Mouse (Mus musculus): ENCODE data around the gene Ubash3a.

The Ubash3a gene

DNA sequence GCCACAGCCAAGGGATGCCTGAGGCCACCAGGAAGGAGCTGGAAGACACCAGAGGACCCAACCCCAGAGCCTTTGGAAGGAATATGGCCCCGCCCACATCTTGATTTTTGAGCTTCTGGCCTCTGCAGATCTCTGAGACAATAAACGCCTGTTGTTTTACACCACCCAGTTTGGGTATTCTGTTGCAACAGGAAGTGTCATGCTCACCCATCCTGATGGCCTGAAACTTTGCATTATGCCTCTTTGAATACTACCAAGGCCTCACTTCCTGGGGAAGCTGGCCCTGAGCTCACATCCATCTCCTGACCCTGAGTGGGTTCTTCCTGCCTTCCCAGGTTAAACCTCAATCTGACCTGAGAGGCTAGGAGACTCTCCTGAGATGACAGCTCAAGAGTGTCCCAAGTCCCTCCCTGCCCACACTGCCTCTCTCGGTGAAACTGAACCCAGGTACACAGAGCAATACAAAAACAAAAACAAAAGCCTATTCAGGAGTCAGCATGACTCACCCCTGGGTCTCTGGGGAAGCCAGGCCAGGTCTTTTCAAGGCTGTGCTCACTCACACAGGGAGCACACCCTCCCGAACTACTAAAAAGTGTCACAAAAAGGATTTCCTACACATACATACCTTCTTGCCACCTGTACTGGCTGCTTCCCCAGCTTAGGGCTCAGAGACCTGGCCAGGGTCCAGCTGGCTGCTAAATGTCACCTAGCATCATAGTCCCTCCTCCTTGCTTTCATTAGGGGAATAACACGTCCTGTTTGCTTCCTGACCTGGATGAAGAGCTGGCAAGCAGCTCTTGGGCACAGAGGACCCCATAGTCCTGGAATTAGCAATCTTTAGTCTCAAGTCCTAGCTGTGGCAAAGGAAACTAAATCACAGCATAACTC lies 8.6 kb downstream of the Ubash3a start:
- DNase-seq (ENCODE audit: low spot score), result no peak

DNA sequence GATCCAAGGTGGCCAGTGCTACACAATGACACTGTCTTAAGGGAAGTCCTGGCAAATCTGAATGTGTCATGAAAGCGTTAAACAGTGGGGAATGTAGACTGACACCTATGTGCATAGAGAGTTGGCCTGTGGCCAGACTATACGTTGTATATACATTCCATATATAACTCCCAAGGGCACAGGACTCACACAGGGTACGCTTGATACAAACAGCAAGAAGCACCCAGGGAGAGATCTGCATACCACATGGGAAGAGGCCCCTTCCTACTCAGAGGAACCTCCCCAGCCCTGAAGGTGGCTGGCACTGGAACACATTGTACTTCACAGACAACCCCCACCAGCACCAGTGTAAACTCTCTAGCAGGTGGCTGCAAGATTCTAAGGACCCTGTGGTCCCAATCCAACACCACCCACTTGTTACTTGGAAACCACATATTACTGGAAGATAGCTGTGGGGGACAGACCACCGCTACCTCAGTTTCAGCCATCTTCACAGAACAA lies 15.2 kb downstream of the Ubash3a start:
- DNase-seq (ENCODE audit: low spot score), result no peak

DNA sequence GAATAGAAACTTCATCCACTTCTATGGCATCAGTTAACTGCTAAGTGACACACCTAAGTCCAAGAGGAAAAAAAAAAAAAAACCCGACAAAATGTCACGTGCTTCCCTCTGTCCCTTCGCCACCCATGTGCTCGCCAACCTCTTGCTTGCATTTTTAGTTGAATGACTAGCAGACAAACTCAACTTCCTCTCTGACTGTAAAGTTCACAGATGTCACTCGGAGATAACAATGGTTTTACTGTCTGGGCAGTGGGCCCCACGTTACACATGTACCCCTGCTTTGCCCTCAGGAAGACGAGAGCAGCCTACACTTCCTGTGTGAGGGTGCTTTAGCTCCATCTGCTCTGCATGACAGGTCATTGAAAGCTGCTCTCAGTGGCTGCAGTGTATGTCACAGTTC lies 16.2 kb downstream of the Ubash3a start:
- DNase-seq (ENCODE audit: low spot score), result no peak

DNA sequence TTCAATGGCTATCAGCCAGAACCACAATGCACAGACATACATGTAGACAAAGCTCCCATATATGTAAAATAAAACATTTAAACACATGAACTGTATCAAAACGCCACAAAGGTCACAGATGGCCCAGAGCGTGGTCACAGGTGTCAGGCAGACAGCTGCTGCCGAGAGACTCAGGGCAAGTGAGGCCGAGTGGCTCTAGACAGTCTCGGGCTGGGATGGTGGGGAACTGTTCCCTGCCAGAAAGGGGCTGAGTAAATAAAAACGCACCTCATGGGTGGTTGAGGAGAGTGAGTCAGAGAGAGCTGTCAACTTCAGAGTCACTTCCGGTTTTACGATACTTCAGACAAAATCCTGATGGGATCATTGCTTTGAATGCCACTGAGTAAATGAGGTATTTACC lies 16.9 kb downstream of the Ubash3a start:
- DNase-seq (ENCODE audit: low spot score), result no peak

DNA sequence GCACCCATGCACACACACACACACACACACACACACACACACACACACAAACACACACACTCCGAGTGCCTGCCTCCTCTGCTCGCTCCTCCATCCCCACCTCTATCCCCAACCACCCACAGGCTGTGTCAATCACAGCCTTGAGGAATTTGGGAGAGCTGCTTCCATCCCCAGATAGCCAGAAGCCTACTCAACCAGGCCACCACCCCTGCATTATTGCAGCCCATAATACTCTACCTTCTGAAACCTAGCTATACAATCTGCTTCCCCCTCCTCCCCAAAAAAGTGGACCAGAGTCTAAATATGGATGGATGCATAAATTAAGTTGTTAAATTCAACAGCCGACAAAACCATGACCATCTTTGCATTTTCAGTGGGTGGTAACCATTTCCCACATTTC lies 18.7 kb downstream of the Ubash3a start:
- DNase-seq (ENCODE audit: low spot score), result no peak

DNA sequence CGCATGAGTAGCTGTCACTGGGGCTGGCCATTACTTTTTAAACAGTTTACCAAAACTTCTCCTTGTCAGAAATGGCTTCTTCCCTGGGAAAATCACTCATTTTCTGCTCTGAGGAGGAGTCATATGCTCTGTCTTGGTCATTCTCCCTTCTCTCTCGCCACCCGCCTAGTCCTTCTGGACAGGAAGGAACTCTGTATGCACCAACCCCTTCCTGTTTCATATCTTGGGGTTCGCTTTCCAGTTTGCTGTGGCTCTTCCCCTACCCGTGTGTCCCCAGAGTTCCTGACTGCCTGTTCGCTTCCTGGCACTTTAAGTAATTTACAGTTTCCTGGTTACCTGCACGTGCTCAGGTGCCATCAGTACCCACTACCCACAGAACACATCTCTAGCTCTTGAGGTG lies 19.3 kb downstream of the Ubash3a start:
- no peak for DNase-seq (ENCODE audit: low spot score)

DNA sequence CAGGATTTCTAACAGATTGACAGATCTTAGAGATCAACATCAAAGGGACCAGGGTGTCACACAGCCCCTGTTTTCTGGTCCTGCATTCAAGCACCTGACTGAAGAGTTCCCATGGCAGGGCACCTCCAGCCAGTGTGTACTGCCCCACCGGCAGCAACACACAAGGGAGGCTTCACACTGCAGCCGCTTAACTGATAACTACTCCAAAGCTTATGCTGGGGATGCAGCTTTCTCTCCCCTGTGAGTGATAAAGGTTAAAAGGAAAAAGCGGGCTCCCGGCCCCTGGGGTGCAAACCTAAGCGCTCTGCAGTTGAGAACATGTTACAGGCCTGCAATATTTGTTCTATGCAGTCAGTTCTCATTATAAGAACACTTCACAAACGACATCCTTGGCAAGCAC lies 24.1 kb downstream of the Ubash3a start:
- DNase-seq (ENCODE audit: low spot score), result no peak

DNA sequence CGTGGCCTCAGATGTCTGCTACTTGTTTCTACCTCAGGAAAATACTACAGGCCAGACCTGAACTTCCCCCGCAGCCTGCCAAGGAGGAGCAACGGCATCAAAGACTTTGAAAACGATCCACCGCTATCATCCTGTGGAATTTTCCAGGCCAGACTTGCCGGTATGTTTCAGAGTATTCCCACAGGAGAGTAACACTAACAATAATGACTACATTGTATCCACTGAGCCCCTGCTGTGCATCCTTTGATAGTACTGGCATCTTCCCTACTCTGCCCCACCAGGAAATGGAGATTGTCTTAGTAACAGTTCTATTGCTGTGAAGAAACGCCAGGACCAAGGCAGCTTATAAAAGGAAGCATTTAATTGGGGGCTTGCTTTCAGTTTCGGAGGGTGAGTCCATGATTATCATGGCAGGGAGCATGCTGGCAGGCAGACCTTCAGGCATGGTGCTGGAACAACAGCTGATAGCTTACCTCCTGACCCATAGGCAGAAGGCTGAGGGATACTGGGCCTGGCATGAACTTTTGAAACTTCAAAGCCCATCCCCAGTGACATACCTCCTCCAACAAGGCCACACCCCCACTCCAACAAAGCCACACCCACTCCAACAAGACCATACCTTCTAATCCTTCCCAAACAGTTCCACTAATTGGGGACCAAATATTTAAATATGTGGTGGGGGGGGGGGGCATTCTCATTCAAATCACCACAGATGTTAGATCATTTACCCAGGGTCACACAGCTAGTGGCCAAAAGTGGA lies 24.8 kb downstream of the Ubash3a start:
- no peak for DNase-seq (ENCODE audit: low spot score)

DNA sequence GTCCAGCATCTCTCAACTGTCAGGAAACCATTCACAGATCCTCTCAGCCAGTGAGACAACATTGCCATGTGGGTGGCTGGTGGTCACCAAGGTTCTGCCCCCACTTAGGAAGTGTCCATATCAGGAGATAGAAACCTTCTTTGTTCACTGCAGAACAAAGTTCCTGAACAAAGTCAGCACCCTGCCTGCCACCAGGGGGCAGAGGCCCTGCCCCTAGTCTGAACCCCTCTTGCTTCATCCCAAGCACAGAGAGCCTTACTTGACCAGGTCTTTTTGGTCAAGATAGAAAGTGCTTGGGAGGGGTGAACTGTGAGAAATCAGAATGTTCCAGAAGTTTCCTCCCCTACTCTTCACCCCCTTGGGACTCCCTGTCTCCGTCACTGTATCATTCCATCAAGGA lies 28.2 kb downstream of the Ubash3a start:
- DNase-seq (ENCODE audit: low spot score), result no peak

DNA sequence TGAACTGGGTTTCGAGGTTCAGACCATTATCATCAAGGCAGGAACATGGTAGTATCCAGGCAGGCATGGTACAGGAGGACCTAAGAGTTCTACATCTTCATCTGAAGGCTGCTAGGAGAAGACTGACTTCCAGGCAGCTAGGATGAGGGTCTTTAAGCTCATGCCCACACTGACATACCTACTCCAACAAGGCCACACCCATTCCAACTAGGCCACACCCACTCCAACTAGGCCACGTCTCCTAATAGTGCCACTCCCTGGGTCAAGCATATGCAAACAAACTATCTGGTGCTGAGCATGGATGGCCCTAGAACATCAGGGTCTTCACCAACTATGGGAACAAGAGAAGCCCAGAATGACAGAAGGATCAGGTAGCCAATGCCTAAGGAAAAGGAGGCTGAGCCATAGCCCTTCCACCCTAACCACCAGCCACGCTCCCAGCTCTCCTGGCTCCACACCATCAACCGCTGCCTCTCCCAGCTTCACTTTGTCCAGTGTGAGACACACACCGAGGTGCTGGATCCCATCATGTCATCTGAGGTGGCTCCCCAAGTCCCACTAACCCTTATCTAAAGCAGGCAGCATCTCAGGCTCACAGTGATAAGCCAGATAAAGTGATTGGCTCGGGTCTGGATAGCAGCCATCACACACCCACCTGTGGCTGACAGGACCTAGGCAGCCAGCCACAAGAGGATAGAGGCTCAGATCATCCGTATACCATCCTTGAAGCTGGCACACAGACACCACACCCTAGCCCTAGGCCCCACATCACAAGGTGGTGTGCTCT lies 30.8 kb downstream of the Ubash3a start:
- DNase-seq (ENCODE audit: low spot score), result no peak

DNA sequence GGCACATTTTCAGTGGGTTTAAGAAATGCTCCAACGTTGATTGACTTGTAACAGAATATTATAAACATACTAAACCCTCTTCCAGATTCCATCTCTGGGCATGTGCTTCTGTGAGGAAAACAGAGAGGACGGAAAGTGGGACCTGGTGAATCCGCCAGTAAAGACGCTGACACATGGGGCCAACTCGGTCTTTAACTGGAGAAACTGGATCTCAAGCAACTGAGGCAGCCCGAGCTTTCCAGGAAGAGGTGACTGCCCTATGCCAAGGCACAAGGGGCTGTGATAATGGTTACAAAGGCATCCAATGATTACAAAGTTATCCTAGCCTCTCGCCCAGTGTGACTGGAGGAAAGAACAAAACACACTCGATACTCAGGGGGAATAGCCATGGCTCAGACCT lies 33.5 kb downstream of the Ubash3a start:
- DNase-seq (ENCODE audit: low spot score), result no peak

DNA sequence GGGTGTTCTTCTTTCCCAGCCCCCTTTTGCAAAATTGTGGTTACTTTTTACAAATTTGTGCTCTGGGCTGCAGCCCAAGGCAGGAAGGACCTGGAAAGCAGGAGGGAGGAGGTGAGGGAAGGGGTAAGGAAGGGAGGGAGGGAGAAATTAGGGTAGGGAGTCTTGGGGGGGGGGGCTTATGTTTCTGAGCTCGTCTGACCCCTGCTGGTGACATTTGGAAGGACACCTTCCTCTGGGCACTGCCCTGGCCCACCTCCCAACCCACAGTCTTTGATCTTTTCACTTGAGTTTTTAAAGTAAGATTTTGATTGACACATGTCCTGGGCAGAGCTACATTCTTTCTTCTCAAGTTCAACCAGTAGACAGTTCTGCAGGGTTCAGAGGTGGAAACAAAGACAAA lies 35.1 kb downstream of the Ubash3a start:
- no peak for DNase-seq (ENCODE audit: low spot score)

DNA sequence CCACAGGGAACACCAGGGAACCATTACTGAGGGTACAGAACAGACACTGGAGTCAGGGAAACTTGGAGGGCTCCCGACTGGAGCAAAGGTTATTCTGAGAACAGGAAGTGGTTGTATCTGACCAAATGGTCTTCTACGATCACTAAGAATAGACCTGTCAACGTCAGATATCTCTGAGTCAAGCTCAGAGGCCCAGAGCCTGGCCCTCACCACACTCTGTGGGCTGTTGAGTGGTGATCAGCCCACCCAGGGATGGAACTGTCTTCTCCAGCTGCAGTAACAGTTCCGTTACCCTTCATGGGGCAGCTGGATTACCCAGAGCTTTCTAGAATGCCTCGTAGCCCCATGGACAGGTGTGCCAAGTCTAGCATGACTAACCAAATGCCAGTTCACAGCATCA lies 37.6 kb downstream of the Ubash3a start:
- no peak for DNase-seq (ENCODE audit: low spot score)

DNA sequence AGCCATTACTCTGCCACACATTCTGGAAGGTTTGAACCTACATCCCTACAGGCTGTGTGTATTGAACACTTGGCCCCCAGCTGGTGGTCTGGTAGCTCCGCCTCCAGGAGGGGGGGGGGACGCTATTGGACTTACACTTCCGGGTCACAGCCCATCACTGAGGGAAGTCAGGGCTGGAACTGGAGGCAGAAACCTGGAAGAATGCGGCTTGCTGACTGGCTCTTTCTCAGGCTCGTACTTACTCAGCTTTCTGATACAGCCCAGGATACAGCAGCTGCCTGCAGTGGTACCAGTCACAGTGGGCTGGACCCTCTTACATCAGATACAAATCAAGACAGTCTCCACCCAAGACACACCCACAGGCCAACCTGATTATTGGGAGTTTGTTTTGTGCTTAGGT lies 39.5 kb downstream of the Ubash3a start:
- no peak for DNase-seq (ENCODE audit: low spot score)

DNA sequence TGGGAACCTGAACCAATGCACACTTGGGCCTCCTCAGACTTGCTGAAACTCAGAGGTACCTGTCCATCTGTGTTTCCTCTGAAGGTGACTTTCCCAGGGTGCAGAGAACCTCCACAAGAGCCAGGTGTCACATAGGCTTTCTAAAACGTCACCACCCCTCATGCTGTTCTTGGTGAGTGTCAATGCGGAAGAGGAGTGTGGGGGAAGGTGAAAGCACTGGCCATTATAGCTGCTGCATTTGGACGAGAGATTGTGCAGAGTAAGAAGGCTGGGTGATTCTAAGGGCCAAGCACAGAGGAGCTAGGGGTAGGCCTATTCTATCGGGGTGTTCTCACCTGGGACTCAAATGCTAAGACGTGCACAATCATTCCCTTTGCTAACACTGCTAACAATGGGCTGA lies 46.3 kb downstream of the Ubash3a start:
- DNase-seq (ENCODE audit: low spot score), result no peak

DNA sequence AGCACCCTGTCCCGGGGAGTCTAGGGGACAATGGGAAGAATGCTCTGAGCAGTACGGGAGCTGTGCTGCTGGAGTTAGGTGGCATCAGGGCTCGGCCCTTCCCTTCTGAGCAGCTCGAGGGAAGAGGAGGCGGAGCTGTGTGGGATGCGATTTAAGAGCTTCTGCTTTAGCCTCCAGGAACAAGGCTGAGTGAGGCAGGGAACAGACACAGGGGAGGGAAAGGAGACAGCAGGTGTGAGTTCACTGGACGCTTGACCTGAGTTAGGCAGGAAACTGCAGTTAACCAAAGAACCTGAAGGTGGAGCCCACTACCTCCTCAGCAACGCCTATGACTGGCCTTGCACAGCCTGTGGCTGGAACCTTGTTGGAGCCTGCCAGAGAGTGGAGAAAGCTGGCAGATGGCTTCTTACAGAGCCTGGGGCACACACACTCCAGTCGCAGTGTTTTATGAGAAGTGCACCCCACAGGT lies 46.8 kb downstream of the Ubash3a start:
- DNase-seq (ENCODE audit: low spot score), result peak; percentile 78

DNA sequence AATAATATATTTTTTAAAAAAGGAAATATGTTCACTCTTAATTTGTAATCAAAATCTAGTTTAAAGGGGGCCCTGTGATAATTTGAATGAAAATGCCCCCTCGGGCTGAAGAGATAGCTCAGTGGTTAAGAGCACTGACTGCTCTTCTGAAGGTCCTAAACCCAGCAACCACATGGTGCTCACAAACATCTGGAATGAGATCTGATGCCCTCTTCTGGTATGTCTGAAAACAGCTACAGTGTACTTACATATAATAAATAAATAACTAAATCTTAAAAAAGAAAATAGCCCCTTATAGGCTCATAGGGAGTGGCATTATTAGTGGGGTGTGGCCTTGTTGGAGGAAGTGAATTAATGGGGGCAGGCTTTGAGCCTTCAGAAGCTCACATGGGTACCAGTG lies 49.5 kb downstream of the Ubash3a start:
- no peak for DNase-seq (ENCODE audit: low spot score)

DNA sequence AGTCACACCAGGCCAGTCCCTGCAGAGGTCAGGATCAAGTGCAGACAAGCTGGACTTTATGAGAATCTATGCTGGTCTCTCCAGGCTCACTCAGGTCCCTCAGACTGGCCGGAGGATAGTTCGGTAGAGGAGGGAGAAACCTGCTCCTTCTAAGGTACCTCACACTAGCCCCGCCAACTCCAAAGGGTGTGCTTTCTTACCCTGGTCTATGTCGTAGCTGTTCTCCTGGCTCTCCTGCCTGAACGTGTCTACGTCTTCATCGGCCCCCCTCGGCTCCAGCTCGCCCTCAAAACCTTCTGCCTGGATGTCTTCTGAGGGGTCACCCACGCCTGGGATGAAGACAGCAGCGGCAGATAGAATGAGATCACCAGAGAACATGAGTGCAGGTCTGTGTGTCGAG lies 50.2 kb downstream of the Ubash3a start:
- DNase-seq (ENCODE audit: low spot score), result no peak

DNA sequence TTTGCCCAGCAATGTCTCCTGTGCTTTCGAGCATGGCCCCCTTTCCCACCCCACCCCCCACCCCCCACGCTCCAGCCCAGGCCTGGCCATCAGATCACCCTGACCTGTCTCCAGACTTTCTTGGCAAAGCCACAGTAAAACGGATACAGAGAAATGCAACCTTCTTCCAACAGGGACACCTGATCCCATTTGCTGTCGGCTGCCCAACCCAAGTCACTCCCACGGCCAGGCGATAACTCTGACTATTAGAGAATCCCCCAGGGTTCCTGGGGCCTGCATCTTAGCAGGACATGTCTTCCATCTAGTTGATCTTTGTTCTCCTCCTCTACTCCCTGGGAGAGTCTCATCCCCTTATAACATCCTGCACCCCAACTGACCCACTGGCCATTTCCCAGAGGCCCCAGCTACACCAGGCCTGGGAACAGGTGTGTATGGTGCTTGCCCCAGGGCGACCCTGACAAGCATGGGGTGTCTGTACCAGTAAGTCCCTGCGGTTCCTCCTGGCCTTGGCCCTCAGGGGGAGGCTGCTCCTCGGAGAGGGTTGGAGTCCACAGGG lies 50.7 kb downstream of the Ubash3a start:
- DNase-seq (ENCODE audit: low spot score), result no peak

DNA sequence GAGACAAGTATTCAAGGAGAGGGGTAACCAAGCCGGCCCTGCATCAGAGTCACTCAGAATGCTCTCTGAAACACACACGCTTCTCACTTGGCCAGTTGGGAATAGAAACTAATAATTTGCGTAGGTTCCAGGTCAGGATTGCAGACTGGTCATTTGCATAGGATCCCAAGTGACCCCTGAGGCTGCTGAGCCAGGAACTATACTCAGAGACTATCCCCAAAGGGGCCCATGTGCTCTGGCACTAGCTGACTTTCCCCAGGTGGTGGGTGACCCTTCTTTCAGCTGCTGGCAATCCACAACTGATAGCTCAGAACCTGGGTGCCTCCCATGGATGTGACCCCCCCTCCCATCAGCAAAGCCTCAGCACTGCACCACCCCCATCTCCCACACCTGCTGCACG lies 51.5 kb downstream of the Ubash3a start:
- DNase-seq (ENCODE audit: low spot score), result no peak

DNA sequence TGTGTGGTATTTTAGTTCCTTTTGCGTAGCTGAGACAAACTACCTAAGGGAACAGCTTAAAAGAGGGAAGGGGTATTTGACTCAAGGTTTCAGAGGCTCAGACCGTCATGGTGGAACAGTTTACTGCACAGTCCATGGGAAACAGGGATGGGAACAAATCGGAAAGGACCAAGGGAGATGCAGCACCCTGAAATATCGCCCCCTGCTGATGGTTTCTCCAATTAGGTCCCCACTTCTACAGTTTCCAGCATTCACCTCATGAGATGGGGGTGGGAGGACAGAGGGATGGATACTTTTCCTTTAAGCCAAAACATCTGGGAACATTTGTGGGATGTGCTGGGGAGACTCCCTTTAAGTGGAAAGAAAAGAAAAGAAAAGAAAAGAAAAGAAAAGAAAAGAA lies 52.2 kb downstream of the Ubash3a start:
- DNase-seq (ENCODE audit: low spot score), result no peak

DNA sequence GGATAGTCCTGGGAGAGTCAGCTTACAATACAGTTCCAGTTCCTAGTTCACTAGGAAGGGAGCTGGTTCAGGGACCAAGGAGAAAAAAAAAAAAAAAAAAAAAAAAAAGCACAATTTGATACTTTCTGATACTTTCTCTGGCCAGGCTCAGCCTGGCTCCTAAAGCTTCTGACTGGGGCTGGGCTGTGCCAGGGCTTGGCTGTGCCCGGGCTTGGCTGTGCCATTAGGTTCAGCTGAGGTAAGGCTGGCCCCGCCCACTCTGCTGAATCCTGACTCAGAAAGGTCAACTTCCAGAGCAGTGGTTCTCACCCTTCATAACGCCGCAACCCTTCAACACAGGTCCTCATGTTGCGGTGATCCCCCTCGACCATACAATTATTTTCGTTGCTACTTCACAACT lies 52.8 kb downstream of the Ubash3a start:
- no peak for DNase-seq (ENCODE audit: low spot score)
